Mouse (Mus musculus) hindbrain, postnatal 0 days (tissue): ENCODE measurements at regions not wholly inside any gene's neighbourhood (a gene's known extent, or its start where the extent isn't known, plus 50 kb on each side); places are given as distances from the start of the nearest gene placed in this dataset.

Source experiments
- ATAC-seq: fragments of 200-750 bp; cut with Nextera tagmentation; 2 replicates; pipeline ENCODE4 v1.8.0; 2017; ENCODE audit warnings: mild to moderate bottlenecking, moderate TSS enrichment, moderate library complexity
- DNase-seq: peaks from one replicate; pipeline ENCODE4 v3.0.0-alpha.2; 2015; ENCODE audit warnings: low spot score
- H3K27ac ChIP-seq: fragments of 300-500 bp; sonication (generic); 2 replicates; pipeline ENCODE4 v1.5.1; 2014; ENCODE audit warnings: mild to moderate bottlenecking
- H3K27me3 ChIP-seq: fragments of 300-500 bp; sonication (generic); 2 replicates; pipeline ENCODE4 v1.6.1; 2014; ENCODE audit warnings: low read length, mixed read lengths; ENCODE audit not compliant: insufficient read depth
- H3K36me3 ChIP-seq: fragments of 300-500 bp; sonication (generic); 2 replicates; pipeline ENCODE4 v1.6.1; 2014; ENCODE audit warnings: low read length, mixed read lengths; ENCODE audit not compliant: insufficient read depth
- H3K4me1 ChIP-seq: fragments of 300-500 bp; sonication (generic); 2 replicates; pipeline ENCODE4 v1.6.1; 2014; ENCODE audit warnings: antibody characterized with exemption, low read length, mixed read lengths; ENCODE audit not compliant: insufficient read depth
- H3K4me2 ChIP-seq: fragments of 300-500 bp; sonication (generic); 2 replicates; pipeline ENCODE4 v1.6.1; 2014; ENCODE audit warnings: low read depth, mild to moderate bottlenecking, low read length, moderate library complexity, mixed read lengths
- H3K4me3 ChIP-seq: fragments of 300-500 bp; sonication (generic); 2 replicates; pipeline ENCODE4 v1.5.1; 2014; ENCODE audit warnings: low read length
- H3K9ac ChIP-seq: fragments of 300-500 bp; sonication (generic); replicated peaks from 2 replicates; pipeline ENCODE4 v1.6.1; 2014; ENCODE audit warnings: mild to moderate bottlenecking, low read length, moderate library complexity, mixed read lengths
- H3K9me3 ChIP-seq: fragments of 300-500 bp; sonication (generic); 2 replicates; pipeline ENCODE4 v1.6.1; 2016; ENCODE audit warnings: low read length, mixed read lengths
- CTCF ChIP-seq: IDR thresholded peaks from 2 replicates; pipeline ENCODE4 v1.5.1; 2016; ENCODE audit warnings: antibody characterized with exemption, control low read depth, low read depth
- WGBS: fragments of 180-500 bp; shearing (Covaris S2); extraction: QIAGEN DNeasy Blood & Tissue Kit; methylation state at CpG from one replicate; pipeline ENCODE4 v1.1.7; 2014; 5-methylcytosine and 5-hydroxymethylcytosine counted together

DNA sequence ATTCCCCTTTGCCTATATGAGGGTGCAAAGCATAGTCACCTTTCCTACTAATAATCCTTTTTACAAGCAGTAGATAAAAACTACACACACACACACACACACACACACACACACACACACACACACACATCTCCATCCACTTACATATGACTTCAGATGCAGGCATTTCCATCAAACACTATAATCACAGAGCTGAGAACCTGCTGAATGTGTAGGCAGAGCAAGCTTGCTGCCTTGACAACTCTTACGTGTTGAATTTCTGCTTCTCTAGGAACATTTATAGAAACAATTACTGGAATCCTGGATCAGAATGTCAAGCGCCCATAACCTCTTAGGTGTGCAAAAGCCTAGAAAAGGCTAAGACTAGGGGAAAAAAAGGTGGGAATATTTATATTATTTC lies 669.4 kb downstream of the Dnah5 start:
- H3K36me3 ChIP-seq: no peaks in the 10 kb centered on the region
- DNase-seq (no peak), ATAC-seq (no peak)
- WGBS: 83% methylated on average over 2 of the region's 2 CpGs
- no peak overlapping the region for H3K27ac ChIP-seq
- H3K9ac ChIP-seq: no peak overlapping the region
- TF ChIP-seq CTCF: no peak
- H3K9me3 ChIP-seq: no peaks in the 10 kb centered on the region
- H3K4me2 ChIP-seq: no peak overlapping the region
- H3K4me1 ChIP-seq: no peaks in the 10 kb centered on the region
- H3K27me3 ChIP-seq: no peaks in the 10 kb centered on the region
- no peak overlapping the region for H3K4me3 ChIP-seq

DNA sequence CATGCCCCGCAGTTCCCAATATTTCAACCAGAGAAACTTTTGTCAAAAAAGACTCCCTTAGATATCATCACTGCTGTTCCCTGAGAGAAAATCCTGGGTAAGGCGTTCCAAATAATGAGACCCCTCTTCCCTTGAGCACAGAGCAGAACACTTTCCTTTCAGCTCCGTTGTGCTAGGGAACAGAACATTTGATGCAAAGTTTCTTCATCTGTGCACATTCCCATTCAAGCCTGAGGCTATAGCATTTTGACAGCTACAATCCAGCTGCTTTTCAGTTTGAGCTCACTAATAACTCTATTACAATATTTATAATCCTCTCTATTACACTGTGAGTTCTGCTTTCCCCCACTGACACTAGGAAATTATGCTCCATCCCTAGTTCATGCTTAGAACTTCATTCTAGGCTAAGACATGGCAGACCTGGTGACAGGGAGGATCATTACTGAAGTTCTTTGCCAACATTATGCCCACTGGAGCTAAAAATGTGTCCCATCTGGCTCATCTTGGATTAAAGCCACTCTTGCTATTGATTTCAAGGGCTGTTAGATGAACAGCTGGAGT lies 692.8 kb downstream of the Dnah5 start:
- Histone ChIP-seq H3K36me3 (no peaks in the 10 kb centered on the region), H3K27ac (no peak overlapping the region), H3K9ac (no peak overlapping the region), H3K4me1 (no peaks in the 10 kb centered on the region), H3K4me3 (no peak overlapping the region), H3K9me3 (no peaks in the 10 kb centered on the region), H3K27me3 (no peaks in the 10 kb centered on the region), H3K4me2 (no peak overlapping the region)
- WGBS: 74% methylated on average over 3 of the region's 3 CpGs
- ATAC-seq (no peak; the same call in 1 of the 2 replicates), DNase-seq (peak; percentile 37)
- no peak for TF ChIP-seq CTCF

DNA sequence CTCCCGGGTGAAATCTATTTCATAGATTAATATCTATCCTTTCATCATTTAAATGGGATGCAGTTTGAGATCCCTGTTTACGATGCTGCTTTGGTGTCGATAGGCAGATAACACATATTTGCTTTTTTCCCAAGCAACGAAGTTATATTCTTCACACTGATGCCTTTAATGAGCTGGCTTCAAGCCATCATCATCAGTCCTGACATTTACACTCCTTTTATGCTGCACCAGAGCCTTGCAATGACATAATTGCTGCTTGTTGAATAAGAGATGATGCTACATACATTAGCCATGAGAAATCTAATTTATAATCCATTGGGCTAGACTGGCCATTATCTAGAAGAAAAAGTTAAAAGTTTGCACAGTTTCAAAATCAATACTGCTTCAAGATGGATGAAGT lies 718.9 kb downstream of the Dnah5 start:
- H3K27me3 ChIP-seq: no peaks in the 10 kb centered on the region
- no peak for TF ChIP-seq CTCF
- 42% methylated on average over 4 of the region's 4 CpGs for WGBS
- H3K9ac ChIP-seq: no peak overlapping the region
- no peak overlapping the region for H3K27ac ChIP-seq
- ATAC-seq (no peak), DNase-seq (peak; percentile 17)
- no peak overlapping the region for H3K4me2 ChIP-seq
- H3K9me3 ChIP-seq: no peaks in the 10 kb centered on the region
- no peaks in the 10 kb centered on the region for H3K36me3 ChIP-seq
- H3K4me1 ChIP-seq: no peaks in the 10 kb centered on the region
- no peak overlapping the region for H3K4me3 ChIP-seq

DNA sequence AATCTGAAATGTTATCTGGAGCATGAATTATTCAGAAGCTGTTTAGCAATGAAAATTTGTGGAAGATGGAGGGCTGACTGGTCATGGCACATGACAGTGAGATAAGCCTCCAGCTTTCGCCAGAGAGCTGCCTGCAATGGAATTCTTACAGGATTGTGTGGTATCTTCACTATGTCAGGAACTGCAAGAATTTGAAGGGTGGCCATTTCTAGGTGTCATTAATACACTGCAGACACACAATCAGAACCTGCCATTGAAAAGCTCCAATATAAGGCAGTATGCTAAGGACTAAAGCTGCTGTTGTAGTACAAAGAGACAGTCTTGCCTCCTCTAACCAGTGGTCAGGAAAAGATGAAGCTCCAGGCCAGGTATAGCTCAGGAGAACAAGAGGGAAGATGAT lies 744.7 kb downstream of the Dnah5 start:
- Histone ChIP-seq H3K27me3 (no peaks in the 10 kb centered on the region), H3K36me3 (no peaks in the 10 kb centered on the region), H3K27ac (no peak overlapping the region), H3K4me2 (no peak overlapping the region), H3K4me3 (no peak overlapping the region), H3K9me3 (no peaks in the 10 kb centered on the region), H3K9ac (no peak overlapping the region), H3K4me1 (no peaks in the 10 kb centered on the region)
- DNase-seq: no peak
- WGBS: 68% methylated on average over 1 of the region's 1 CpGs
- ATAC-seq: no peak
- TF ChIP-seq CTCF: no peak
